23 mouse cellular contexts compared by ENCODE assay signal in the genomic region with DNA sequence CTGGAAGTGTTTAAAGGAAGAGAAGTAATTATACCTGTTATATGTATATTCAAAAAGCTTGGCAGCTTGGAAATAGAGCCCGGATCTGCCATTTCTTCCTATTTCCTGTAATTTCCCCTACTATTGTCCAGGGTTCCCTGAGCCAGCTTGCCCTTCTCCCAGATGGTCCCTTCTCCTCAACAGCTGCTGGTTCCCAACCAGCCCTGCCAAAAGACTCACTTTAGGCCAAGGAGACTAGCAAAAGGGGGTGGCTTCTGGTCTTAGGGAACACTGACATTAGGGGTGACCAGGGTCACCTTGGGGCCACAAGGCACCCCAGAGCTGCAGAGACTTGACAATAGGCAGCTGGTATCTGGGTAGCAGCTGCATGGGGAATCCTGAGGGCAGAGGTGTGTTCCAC. TPM values are rescaled to one million over a fixed set of nuclear protein-coding genes. Genes with fewer than 3 reads are reported as not detected.
"Had no signal": no experiment of that assay in that cellular context is flagged by ENCODE, and none has a peak within 500 bp of the region (broad histone marks: within the 10 kb centered on the region; RNA-seq: fewer than 3 reads in every experiment).

No protein-coding gene starts in this region.

- H3K4me3 ChIP-seq: neural tube, embryonic 15.5 days; stomach, embryonic 15.5 days had no signal

- H3K27ac ChIP-seq: neural tube, embryonic 15.5 days; stomach, embryonic 15.5 days; stomach, postnatal 0 days had no signal

- DNase-seq: retina, postnatal 1 day; right cerebral cortex, adult 18-20 months; right cerebral cortex, postnatal 14 days; right cerebral cortex, postnatal 25 days; right cerebral cortex, postnatal 4 days; spleen, adult 18-20 months; thymus, adult 18-20 months; thymus, adult 2 months; thymus, postnatal 14 days; thymus, postnatal 25 days; thymus, postnatal 36 days; thymus, postnatal 4 days had no signal

- H3K27me3 ChIP-seq: neural tube, embryonic 15.5 days; stomach, embryonic 15.5 days had no signal

RNA-seq across cellular contexts. Expression of gene Olfr1416, which starts 49.9 kb away (rescaled TPM):
- polyA plus RNA-seq: neural tube, embryonic 14.5 days; neural tube, embryonic 15.5 days; small intestine, adult 2 months; spleen, adult 2 months; stomach, embryonic 14.5 days; stomach, embryonic 15.5 days; stomach, embryonic 16.5 days; stomach, postnatal 0 days; testis, adult 2 months; thymus, adult 2 months; thymus, postnatal 0 days; urinary bladder, adult 2 months had no signal
